Mouse (Mus musculus): ENCODE measurements around the gene Rbms3.

DNA sequence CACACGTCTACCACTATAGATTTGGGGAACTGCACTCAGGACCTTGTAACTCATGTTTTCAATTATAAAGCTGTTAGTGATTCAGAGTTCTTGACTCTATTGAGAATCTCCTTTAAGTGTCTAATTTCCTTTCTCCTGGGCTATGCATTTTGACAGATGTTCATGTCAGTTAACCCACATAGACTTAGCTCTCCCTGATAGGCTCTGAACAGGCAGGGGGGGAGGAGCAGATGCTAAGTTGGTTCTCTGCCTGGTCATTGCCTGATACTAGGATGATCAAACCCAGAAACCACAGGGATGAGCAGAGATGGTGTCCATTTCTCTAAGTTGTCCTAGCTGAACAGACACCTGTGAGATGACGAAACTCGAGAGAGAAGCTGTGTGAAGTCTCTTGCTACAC is 707.2 kb downstream of the Rbms3 start:
- TF ChIP-seq CTCF (IDR thresholded peaks at IDR 0.05) (no peak), EP300 (IDR thresholded peaks at IDR 0.05; ENCODE audit: insufficient read depth, low read depth, low read length) (no peak), POLR2A (IDR thresholded peaks at IDR 0.05; ENCODE audit: insufficient read depth, low read depth, low read length) (no peak)
